Mouse (Mus musculus): ENCODE results near the gene Alg1.
A peak's percentile ranks its signal among the peaks of the same experiment; 100 is the strongest.
"Not testable (repeated sequence)": the region's sequence is repeated elsewhere in the genome, so short reads cannot be mapped to it uniquely, and the experiment has no call there.

Alg1 gene

GRCm38 (mm10) chr16:5233418-5234313 lies at the start of gene Alg1:
TSS of gene Alg1 (plus strand) at chr16:5233621.
- peak; percentile 94 for DNase-seq

- no peak for DNase-seq
Measured at GRCm38 (mm10) chr16:5184101-5184500, 49.3 kb upstream of the Alg1 start.

DNA sequence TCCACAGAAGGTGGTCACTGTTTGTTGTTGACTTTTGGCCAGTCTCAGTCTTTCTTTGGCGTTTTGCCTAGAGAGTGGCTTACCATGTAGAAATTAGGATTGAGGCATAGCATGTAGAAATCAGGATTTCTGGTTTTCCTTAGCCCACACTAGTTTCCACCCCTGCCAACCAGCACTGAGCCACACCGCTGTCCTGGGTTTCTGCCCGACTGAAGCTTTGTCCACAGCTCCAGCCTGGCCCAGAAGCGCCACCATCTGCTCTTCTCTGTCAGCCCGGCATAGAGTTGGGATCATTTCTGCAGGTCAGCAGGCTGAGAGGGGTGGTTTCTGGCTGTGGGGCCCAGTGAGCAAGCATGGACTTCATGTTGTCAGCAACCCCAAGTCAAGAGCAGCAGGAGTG lies 48.5 kb upstream of the Alg1 start:
- DNase-seq = no peak

GRCm38 (mm10) chr16:5185691-5186090 lies 47.7 kb upstream of the Alg1 start:
- DNase-seq = no peak

GRCm38 (mm10) chr16:5186234-5186633 lies 47.2 kb upstream of the Alg1 start:
- DNase-seq = no peak

DNA sequence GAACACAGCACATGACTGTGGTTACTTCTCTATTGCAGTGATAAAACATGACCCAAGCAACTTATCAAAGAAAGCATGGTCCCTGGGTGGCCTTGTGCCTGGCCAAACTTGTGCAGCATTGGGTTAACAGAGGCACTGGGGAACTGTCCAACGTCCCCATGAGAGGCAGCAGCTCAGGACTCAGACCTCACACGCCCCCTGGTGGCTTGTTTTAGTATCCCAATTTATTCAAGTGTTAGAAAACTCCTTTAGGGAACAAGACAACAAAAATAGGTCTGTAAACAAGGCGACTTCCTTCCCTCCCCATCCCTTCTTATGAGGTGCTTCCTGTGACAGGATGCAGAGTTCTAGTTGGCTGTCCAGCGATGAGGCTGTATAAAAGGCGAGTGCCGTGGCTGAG lies 38.3 kb upstream of the Alg1 start:
- DNase-seq = peak; percentile 51

- DNase-seq = peak; percentile 33
Measured at GRCm38 (mm10) chr16:5202681-5203080, 30.7 kb upstream of the Alg1 start.

DNA sequence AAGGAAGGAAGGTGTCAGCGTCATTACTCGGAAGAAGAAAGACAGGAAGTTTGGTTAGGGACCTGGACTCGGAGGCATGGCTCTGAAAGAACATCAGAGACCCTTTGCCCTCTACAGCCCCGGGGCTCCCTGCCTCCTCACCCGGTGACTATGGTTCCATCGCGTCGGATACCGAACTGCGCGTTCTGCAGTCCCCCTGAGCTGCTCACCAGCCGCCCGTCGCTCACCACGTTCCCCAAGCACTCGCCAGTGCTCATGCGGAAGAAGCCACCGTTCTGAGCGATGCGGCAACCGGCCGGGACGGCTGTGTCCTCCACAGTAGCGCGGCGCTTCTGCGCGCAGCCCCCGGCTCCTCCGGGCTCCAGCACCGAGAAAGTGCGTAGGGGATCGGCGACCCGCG lies 30.2 kb upstream of the Alg1 start:
- peak; percentile 25 for DNase-seq

DNA sequence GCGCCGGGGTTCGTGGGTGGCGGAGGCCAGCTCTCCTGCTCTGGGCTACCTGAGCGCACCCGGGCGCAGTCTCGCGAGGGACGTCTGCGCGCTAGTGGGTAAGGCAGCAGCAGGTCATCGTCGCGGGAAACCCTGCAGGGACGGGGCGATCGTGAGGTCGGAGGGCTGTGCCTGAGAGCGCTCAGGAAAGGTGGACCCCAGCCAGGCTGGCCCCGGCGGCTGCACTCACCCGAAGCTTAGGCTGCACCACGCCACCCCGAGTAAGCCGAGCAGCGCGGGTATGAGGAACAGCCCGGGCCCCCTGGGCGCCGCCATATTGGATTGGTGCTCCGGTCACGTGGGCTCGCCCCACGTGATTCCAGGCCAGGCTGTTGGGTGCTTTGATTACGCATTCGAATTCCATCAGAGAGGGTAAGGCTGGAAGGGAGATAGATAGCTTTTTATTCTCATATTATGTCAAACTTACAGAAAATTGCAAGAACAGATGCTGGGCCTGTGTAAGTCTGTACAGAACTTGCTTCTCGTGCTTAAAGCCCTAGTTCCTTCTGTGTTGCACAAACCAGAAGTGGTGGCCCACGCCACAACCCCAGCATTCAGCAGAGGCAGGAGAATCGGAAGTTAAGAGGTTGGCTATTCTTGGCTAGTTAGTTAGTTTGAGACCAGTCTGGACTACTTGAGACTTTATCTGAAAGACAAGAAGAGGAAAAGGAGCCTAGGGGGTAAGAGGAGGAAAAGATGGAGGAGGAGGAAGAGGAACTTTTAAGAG lies 29.6 kb upstream of the Alg1 start, which contains the start of gene Nagpa:
TSS of gene Nagpa (minus strand) at position 345 of the 766 bp plus-strand sequence.
- DNase-seq = peak; percentile 74

DNA sequence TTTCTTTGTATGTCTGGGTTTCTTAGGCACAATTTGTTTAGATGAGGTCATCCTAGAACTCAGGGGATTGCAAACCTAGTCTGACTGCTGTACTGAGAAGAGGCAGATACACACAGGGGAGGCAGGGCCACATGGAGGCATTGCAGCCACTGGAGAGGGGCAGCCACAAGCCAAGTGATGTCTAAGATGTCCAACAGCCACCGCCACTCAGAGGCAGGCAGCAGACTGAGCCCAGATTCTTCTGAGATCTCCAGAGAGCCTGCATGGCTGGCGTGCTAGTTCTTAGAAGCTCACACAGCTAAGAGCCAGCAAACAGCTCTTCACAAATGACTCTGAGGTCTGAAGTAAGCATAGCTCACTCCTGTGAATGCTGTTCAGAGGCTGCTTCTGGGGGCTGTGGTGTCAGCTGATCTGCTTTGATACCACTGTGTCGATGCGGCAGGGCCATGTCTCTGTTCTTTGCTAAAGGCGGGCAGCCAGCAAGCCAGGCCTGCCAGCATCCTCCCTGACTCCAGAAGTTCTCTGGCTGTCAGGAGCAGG lies 27.9 kb upstream of the Alg1 start:
- no peak for DNase-seq

GRCm38 (mm10) chr16:5206051-5206450 lies 27.4 kb upstream of the Alg1 start:
- DNase-seq = no peak

- DNase-seq = no peak
Measured at GRCm38 (mm10) chr16:5210365-5210764, 23.1 kb upstream of the Alg1 start.

GRCm38 (mm10) chr16:5212150-5212549 lies 21.3 kb upstream of the Alg1 start:
- DNase-seq = no peak

DNA sequence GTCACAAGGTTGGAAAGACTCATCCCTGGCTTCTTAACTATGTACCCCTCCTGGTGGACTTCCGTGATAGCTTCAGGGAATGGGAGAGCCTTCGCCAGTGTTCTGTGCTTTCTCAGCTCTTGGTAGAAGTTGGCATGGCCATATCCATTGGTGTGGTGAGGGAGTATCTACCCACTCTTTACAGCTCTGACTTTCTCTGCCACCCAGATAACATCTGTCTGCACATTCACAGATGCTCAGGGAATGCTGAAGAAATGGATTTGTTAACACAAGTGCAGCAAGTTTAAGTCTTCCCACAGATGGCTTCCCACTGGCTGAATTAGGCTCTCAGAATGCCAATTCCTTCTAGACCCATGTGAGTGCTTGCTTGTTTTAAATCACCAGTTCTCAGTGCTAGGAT lies 19.3 kb upstream of the Alg1 start:
- no peak for DNase-seq

DNA sequence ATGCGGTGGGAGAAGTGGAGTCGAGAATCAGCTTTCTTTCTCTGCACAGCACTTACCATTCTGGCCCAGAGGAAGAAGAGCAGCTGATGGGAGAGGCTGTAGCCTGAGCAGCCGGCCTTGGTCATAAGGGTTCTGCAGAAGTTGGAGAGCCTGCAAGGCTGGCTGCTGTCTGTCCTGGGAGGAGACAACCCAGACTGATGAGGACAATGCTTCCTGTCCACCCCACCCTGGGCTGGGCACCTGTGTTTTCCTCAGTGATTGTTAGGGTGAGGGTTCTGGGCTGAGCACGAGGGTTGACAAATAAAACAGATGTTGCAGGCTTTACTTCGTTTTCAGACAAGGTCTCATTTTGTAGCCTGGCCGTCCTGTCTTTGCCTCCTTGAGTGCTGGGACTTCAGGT lies 16.7 kb upstream of the Alg1 start:
- no peak for DNase-seq

GRCm38 (mm10) chr16:5217341-5218133 lies 15.9 kb upstream of the Alg1 start:
- no peak for DNase-seq

DNA sequence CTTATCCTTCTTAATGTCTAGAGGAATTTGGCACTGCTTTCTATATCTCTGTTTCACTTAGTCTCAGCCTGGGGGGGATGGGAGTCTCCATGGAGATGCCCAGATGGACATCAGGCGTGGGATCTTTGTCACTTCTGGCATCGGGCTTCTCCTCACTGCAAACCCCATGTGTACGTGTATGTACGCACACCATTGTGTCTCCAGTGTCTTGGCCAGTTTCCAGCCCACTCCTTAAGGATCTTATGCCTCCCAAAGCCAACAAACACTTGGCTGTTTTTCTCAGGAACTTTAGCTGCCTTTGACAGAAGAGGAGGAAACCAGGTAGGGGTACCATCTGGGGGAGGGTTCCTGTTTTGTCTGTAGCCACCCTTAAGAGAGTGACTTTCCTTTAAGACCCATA lies 12.0 kb upstream of the Alg1 start:
- no peak for DNase-seq

GRCm38 (mm10) chr16:5222140-5222539 lies 11.3 kb upstream of the Alg1 start, which contains the start of gene AU021092:
TSS of gene AU021092 (minus strand) at chr16:5222299.
- DNase-seq = no peak

GRCm38 (mm10) chr16:5226534-5226933 lies 6.9 kb upstream of the Alg1 start:
- not testable (repeated sequence) for DNase-seq

- not testable (repeated sequence) for DNase-seq
Measured at GRCm38 (mm10) chr16:5227501-5227900, 5.9 kb upstream of the Alg1 start.

GRCm38 (mm10) chr16:5228103-5228502 lies 5.3 kb upstream of the Alg1 start:
- not testable (repeated sequence) for DNase-seq

GRCm38 (mm10) chr16:5232982-5233381 lies 439 bp upstream of the Alg1 start:
- no peak for DNase-seq

DNA sequence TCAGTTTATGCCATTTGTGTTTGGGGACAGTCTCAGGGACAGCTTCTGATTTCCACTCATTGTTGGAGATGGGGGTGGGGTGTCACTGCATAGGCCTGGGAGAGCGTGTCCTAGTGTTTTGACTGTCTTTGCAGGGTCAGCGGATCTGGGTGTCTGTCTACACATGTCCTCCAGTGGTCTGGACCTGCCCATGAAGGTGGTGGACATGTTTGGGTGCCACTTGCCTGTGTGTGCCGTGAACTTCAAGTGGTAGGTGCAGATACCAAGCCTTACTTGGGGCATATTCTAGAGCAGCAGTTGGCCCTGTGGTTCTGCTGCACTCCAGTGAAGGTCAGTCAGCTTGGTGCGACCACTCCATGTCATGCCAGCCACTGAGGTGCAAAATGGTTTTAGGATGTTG lies 8.9 kb downstream of the Alg1 start:
- no peak for DNase-seq

All from liver (tissue).